Mouse (Mus musculus): ENCODE measurements around the gene Fam122a.

Gene Fam122a

DNA sequence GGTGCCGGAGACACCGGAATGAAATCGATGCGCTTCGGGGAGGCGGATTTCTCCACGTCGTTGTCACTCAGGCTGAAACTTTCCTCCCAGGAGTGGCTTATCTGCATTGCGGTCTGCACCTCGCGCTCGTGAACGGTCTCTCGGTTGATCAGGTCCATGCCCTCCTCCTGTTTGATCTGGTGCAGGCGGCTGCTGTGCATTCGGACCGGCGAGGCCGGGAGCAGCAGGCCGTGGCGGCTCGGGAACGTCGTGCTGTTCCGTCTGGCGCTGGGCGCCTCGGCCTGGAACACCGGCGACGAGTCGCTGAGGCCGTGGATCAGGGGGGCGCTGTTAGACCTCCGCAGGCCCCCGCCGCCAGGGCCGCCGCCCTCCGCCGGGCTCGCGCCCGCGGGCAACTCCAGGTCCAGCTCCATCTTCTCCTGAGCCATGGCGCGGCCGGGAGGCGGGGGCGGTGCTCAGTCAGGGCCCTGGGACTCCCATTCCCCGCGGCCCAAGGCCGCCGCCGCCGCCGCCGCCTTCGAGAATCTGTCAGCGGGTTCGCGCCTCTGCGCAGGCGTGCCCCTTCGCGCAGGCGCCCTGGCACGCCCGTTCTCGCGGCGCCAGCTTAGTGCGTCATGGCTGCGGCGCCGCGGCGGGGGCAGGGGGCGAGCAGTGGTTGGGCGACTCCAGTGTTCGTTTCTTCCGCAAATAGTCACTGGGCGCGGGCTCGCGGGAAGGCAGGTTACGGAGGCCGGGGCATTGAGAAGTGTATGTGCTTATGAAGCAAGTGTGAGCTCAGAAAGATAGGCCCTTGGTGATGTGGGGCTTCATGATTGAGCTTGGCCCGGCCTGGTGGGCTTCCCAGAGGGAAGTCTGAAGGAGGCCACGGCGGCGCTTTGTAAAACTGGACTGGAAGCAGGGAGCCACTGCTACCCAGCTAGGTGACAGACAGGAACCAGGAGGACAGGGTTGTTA is at the start of gene Fam122a:
Gene Fam122a, minus strand, starts transcription at position 428 of the 954 bp plus-strand sequence.
- peak; percentile 96 for DNase-seq (ENCODE audit: low read depth)

DNA sequence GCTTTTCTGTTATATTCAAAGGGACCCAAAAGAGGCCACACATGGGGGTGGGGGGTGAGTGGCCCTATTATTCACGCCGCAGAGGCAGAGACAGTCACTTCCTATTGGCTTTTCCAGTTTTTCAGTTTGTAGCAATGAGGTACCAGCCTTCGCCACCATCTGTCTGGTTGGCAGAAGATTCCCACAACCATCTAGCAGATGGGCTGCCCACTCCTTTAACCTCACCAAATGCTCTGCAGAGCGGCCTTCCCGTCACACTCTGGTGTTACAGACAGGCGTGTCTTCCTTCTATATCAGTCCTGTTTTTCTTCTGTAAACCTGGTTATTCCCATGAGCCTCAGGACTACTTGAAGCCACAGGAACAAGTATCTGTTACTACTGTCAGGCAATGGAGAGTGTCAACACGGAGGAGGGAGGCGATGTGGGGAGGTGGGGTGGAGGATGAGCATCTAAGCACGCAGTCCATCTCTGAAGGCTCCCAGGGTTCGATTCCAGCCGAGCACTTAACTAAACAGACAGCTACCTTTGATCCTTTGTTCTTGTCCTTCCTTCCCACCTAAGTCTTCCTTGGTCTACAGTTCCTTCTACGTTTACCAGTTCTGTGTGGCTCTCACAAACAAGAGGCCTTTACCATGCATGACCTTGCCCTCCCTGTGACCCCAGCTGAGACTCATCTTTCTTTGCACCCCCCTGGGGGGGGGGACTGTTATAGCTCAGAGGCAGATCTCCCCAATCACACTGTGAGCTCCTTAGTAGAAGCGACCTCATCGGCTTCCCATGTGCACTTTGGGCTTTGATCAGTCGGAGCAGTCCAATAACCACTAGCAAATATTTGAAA is 46.5 kb upstream of the Fam122a start:
- no peak for DNase-seq (ENCODE audit: low read depth)

DNA sequence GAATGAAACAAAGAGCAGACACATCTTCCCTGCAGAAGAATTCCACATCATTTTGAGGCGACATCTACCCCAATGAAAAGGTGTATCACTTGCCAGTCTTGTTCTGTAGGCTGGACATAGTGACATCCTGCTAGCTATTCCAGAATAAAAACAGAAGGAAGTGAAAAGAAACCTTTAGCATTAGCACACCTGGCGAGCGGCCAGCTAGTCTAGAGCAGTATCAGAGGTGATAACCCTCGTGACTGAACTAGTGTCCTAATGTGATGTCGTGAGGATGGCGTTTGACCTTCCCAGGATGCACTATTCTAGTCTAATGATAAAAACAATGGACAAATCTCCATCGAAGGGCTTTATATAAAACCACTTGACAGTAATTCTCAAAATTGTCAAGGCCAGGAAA is 44.8 kb upstream of the Fam122a start:
- DNase-seq (ENCODE audit: low read depth), result no peak

- no peak for DNase-seq (ENCODE audit: low read depth)
Observed at GRCm38 (mm10) chr19:24521146-24521545, 44.0 kb upstream of the Fam122a start.

DNA sequence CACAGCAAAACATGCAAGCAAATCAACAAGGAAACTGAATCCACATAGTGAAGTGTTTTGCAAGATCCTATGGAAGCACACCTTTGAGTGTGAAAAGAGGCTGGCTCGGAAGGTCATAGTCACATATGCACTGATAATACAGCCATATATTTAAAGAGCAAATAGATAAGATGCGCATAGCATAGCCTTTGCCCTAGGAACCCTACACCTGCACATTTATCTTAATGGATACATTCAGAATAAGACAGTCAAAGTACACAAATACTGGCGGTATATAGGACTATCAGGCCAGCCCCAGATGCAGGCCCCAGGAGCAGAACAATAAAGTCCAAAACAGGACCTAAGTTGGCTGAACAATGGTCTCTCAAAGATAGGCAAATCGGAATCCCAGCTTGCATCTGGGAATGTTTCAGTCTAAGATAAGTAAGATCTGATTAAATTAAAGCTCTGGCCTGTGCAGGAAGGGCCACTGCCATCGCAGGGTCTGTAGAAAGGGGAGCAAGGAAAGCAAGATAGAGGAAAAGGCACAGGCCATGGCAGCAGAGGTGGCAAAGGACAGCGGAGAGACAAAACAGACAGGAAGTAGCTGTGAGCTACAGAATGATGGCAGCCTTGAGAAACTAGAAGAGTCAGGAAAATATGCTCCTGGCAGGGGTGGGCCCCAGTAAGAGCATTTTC is 42.7 kb upstream of the Fam122a start:
- DNase-seq (ENCODE audit: low read depth), result no peak

DNA sequence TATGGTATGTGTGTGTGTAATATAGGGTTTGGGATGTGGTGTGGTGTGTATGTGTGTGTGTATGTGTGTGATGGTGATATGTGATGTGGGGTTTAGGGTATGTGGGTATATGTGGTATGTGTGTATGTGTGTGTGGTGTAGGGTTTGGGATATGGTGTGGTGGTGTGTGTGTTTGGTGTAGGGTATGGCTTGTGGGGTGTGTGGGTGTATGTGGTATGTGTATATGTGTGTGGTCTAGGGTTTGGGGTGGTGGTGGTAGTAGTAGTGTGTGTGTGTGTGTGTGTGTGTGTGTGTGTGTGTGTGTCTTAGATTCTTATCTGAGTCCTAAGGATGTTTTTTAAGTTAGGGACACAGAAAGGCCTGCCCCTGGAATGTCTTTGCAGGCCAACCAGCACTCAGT is 41.2 kb upstream of the Fam122a start:
- no peak for DNase-seq (ENCODE audit: low read depth)

DNA sequence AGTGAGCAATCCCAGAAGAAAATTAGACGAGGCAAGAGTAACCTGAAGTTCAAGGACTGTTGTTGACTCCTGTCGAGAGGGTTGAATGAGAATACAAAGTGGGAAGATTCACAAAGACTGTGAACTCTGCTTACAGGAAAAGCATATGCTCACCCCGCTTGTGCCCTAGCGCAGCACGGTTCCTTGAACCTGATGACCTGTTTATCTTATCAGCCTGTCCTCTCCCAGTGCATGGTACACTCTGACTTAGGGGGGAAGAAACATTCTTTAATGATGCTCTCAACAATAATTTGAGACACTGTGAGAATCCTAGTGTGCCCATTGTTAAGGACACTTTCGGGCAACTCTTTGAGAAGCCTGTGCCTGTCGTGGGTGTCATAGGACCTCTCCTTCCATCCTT is 39.9 kb upstream of the Fam122a start:
- DNase-seq (ENCODE audit: low read depth), result no peak

DNA sequence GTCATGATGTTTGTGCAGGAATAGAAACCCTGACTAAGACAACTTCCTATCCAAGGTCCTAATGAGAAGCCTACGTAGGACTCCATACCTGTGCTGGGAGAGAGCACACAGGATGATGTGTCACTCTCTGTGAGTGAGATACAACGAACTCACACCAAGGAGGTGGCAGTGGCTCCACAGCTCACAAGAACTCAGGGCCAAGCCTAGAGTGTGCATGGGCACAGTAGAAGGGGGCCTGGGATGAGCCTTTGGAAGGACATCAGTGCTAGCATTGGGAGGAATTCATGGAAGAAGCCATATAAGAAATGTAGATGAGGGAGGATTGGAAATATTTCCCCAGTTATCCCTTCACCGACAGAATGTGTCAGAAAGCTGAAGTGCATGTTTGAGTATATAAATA is 38.8 kb upstream of the Fam122a start:
- no peak for DNase-seq (ENCODE audit: low read depth)

GRCm38 (mm10) chr19:24514661-24515642 is 37.8 kb upstream of the Fam122a start:
- DNase-seq (ENCODE audit: low read depth), result no peak

DNA sequence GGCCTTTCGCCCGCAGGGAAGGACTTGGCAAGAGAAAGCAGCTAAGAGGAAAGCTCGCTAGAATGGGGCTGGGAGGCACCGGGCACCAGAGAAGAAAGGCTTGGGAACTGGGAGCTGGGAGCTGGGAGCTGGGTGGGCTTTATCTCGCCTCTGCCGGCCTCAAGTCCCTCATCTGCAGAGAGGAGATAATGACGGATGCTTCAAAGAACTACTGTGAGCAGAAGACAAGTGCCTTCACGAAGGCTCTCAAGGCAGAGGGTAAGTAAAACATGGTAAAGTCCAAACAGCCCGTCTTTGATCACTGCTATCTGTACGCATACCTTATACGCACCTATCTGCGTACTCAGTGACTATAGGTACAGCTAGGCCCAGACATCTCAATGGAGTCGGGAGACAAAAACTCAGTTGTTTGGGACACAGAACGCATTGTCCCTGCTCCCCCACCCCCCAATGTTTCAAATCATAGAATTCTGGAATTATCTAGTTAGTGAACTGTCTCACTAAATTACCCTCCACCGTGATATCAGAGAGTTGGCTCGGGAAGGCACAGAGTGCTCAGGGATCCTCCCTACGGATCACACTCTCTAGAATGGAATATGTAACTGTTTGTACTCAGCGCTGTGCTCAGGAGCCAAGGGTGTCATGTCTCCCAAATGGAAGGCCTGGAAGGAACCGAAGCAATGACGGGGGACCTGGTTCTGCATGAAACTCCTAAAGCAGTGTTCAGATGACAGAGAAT is 36.1 kb upstream of the Fam122a start:
- DNase-seq (ENCODE audit: low read depth), result no peak

GRCm38 (mm10) chr19:24511939-24512338 is 34.8 kb upstream of the Fam122a start:
- DNase-seq (ENCODE audit: low read depth), result no peak

DNA sequence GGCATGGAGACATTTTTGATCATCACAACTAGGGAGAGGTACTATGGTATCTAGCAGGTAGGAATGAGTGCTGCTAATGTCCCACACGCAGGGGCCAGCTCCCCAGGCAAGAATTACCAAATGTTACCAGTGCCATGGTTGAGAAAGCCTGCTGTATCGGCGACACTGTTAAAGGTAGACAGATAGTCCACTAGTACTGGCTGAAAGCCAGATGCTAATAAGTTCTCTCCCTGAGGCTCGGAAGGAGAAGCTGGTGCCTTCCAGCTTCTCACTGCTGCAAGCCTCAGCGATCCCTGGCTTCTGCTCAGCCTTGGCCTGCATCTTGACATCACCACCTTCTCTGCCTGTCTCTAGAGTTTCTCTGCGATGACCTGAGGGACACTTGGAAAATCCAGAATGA is 32.2 kb upstream of the Fam122a start:
- DNase-seq (ENCODE audit: low read depth), result no peak

GRCm38 (mm10) chr19:24508087-24508767 is 31.1 kb upstream of the Fam122a start:
- DNase-seq (ENCODE audit: low read depth), result no peak

DNA sequence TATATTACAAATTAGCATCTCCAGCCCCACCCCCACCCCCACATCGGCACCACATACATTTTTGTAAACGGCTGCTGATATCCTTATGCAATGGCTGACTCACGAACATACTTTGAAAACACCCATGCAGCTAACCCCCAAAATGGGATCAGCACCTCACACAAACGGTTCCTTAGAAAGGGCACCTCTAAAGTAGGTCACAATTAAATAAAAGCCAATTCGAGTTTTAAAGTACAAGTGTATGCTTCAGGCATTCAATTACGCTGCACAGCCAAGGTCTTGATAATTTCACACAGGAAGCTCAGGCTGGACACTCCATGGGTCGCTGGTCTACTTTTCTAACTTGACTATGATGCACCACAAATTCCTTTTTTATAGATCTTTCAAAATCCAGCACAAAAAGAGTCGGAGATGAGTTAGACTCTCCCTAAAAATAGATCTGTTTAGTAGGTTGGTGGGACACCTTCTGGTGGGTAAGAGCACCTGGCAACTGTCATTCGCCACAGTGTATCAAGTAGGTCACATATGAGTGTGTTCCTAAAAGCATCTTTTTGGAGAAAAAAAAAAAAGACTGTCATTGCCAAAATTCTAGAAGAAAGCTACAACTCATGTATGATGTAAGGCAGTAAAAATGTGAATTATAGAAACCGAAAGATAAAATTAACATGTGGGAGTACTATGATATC is 25.7 kb upstream of the Fam122a start:
- no peak for DNase-seq (ENCODE audit: low read depth)

- DNase-seq (ENCODE audit: low read depth), result no peak
Observed at GRCm38 (mm10) chr19:24501525-24501924, 24.4 kb upstream of the Fam122a start.

DNA sequence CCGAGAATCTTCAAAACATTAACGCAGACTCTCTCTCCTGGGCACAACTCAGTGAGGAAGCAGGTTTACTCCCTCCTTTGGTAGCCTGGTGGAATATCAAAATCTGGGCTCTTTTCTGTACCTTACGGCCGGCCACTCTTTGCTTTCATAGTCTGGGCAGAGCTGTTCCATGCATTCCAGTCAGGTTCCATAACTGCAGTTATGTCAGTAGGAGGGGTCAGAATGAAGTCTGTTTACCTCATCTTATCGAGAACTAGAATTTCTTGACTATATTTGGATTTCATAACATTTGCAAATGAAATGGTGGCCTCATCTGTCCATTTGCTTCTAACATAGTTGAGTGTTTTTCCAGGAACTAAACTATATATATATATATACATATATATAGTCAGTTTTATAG is 23.3 kb upstream of the Fam122a start:
- DNase-seq (ENCODE audit: low read depth), result no peak

DNA sequence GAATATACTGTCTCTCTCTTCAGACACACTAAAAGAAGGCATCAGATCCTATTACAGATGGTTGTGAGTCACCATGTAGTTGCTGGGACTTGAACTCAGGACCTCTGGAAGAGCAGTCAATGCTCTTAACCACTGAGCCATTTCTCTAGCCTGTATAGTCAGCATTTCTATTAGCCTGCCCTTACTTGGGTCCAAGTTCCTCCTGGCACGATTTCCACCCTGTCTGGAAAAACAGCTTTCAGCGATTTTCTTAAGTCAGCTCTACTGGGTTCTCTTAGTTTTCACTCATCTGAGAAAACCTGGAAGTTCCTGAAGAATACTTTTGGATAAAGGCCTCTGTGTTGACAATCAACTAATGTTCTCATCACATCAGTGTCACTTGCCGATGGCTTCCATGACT is 22.1 kb upstream of the Fam122a start:
- DNase-seq (ENCODE audit: low read depth), result no peak

- no peak for DNase-seq (ENCODE audit: low read depth)
Observed at GRCm38 (mm10) chr19:24493887-24494286, 16.7 kb upstream of the Fam122a start.

- DNase-seq (ENCODE audit: low read depth), result no peak
Observed at GRCm38 (mm10) chr19:24491824-24492223, 14.7 kb upstream of the Fam122a start.

All from naive thymus-derived CD4-positive, alpha-beta T cell, adult 2 months (primary cell).